Mouse (Mus musculus): ENCODE measurements around the gene BC024978. TPM values are rescaled to one million over a fixed set of nuclear protein-coding genes. Genes with fewer than 3 reads are reported as not detected.

The BC024978 gene
- polyA plus RNA-seq, 1 experiment from 2014 or later = 0.79 TPM

- H3K27me3 ChIP-seq = peaks cover 8% of the 10 kb centered on the region
- no peaks in the 10 kb centered on the region for H3K9me3 ChIP-seq (replicated peaks)
- no peak overlapping the region; the same call in 1 of the 2 replicates for H3K4me3 ChIP-seq (replicated peaks)
- no peak for ATAC-seq (ENCODE audit: insufficient read depth)
- whole genome bisulfite sequencing (ENCODE audit: insufficient replicate concordance) = 53% methylated on average over 5 of the region's 5 CpGs
- 0 out of 2 replicates have a peak overlapping the region, but pooled peaks have one; percentile 72 for H3K9ac ChIP-seq
- H3K36me3 ChIP-seq (replicated peaks) = no peaks in the 10 kb centered on the region
- no peak overlapping the region for H3K27ac ChIP-seq (replicated peaks)
- H3K4me2 ChIP-seq = peak overlapping the region; percentile 100
- H3K4me1 ChIP-seq (replicated peaks) = peaks cover 45% of the 10 kb centered on the region
Measured at GRCm38 (mm10) chr7:27259771-27260170, 64.2 kb downstream of the BC024978 start.

MicroRNA genes within 50 kb of the gene (microRNA counts, 519-probe panel; counts per million panel counts)
- microRNA mmu-miR-1191 = not detected

Small RNA genes lying within 50 kb of the gene (microRNA-seq; reads per million reads assigned to microRNA genes)
- gene Mir1191 (10.7 reads per million, percentile 27 among the genes with 10 or more reads in this experiment), gene Mir3101 (1.0 reads per million)

Other genes with a start within 250 kb of the BC024978 start
- gene Cyp2a12, start 166.7 kb upstream of the BC024978 start, polyA plus RNA-seq (2015; fragmentation: Nextera tagmentation; extraction: Ambion mirVana) = 9.1 and 10.7 TPM in 2 replicates
- 1.3 and 1.9 TPM in 2 replicates for gene Cyp2f2, start 75.9 kb upstream of the BC024978 start, polyA plus RNA-seq (2015; fragmentation: Nextera tagmentation; extraction: Ambion mirVana)
- gene Cyp2t4, start 42.1 kb upstream of the BC024978 start, polyA plus RNA-seq (2015; fragmentation: Nextera tagmentation; extraction: Ambion mirVana) = not detected in 2 replicates
- 29.2 and 37.3 TPM in 2 replicates for gene Egln2, start 29.0 kb upstream of the BC024978 start, polyA plus RNA-seq (2015; fragmentation: Nextera tagmentation; extraction: Ambion mirVana)
- 21.2 and 23.0 TPM in 2 replicates for gene Rab4b, start 16.9 kb upstream of the BC024978 start, polyA plus RNA-seq (2015; fragmentation: Nextera tagmentation; extraction: Ambion mirVana)
- gene Gm21983, start 14.7 kb upstream of the BC024978 start, polyA plus RNA-seq (2015; fragmentation: Nextera tagmentation; extraction: Ambion mirVana) = not detected in 2 replicates
- gene Mia, start 14.6 kb upstream of the BC024978 start, polyA plus RNA-seq (2015; fragmentation: Nextera tagmentation; extraction: Ambion mirVana) = 0.61 and 1.5 TPM in 2 replicates
- gene Snrpa, start 490 bp downstream of the BC024978 start, polyA plus RNA-seq (2015; fragmentation: Nextera tagmentation; extraction: Ambion mirVana) = 79.3 and 89.6 TPM in 2 replicates
- gene Itpkc, start 32.9 kb downstream of the BC024978 start, polyA plus RNA-seq (2015; fragmentation: Nextera tagmentation; extraction: Ambion mirVana) = 1.7 and 2.1 TPM in 2 replicates
- 23.8 and 26.5 TPM in 2 replicates for gene Coq8b, start 37.2 kb downstream of the BC024978 start, polyA plus RNA-seq (2015; fragmentation: Nextera tagmentation; extraction: Ambion mirVana)
- gene Numbl, start 62.7 kb downstream of the BC024978 start, polyA plus RNA-seq (2015; fragmentation: Nextera tagmentation; extraction: Ambion mirVana) = 2.0 and 2.6 TPM in 2 replicates
- gene Ltbp4, start 141.9 kb downstream of the BC024978 start, polyA plus RNA-seq (2015; fragmentation: Nextera tagmentation; extraction: Ambion mirVana) = 4.6 and 7.8 TPM in 2 replicates
- 16.4 and 18.6 TPM in 2 replicates for gene Shkbp1, start 160.2 kb downstream of the BC024978 start, polyA plus RNA-seq (2015; fragmentation: Nextera tagmentation; extraction: Ambion mirVana)
- 0.28 TPM in 1 of 2 replicates, not detected in the other for gene Gm20479, start 161.6 kb downstream of the BC024978 start, polyA plus RNA-seq (2015; fragmentation: Nextera tagmentation; extraction: Ambion mirVana)